Mouse (Mus musculus) MEL (cell line): Measurements from ENCODE around the gene Upk3a. TPM values are rescaled to one million over a fixed set of nuclear protein-coding genes. Genes with fewer than 3 reads are reported as not detected.

Experiments
- DNase-seq: peaks from one replicate; pipeline ENCODE4 v3.0.0; 2011; ENCODE audit warnings: low read depth, low spot score
- H3K27ac ChIP-seq: 2 replicates; pipeline ENCODE4 v1.5.1; 2012; ENCODE audit warnings: low read depth, mild to moderate bottlenecking, control low read depth, low read length, moderate library complexity; ENCODE audit not compliant: control insufficient read depth
- H3K27me3 ChIP-seq, 2 experiments: fragments of 150-350 bp in 1 of 2; sonication (generic) in 1 of 2; 2 replicates each; pipeline ENCODE4 v1.6.1; 2012; ENCODE audit warnings: low read length in 2 of 2, mild to moderate bottlenecking in 2 of 2, improper control_type of control experiment in 1 of 2, moderate library complexity in 1 of 2; ENCODE audit not compliant: insufficient read depth in 2 of 2, control insufficient read depth in 1 of 2
- H3K36me3 ChIP-seq, 2 experiments: 2 replicates each; pipeline ENCODE4 v1.6.1; 2012 to 2014; ENCODE audit warnings: low read length in 2 of 2, improper control_type of control experiment in 1 of 2, inconsistent platforms in 1 of 2, mild to moderate bottlenecking in 1 of 2; ENCODE audit not compliant: insufficient read depth in 2 of 2, control insufficient read depth in 1 of 2
- H3K4me1 ChIP-seq, 2 experiments: fragments of 150-350 bp in 1 of 2; sonication (generic) in 1 of 2; 2 replicates each; pipeline ENCODE4 v1.6.1; 2012; ENCODE audit warnings: low read length in 2 of 2, improper control_type of control experiment in 1 of 2, mild to moderate bottlenecking in 1 of 2; ENCODE audit not compliant: insufficient read depth in 2 of 2, control insufficient read depth in 1 of 2
- H3K4me3 ChIP-seq, 2 experiments: fragments of 150-350 bp in 1 of 2; sonication (generic) in 1 of 2; 2 replicates each; pipeline ENCODE4 v1.5.1; 2012; ENCODE audit warnings: low read depth in 2 of 2, low read length in 2 of 2, mild to moderate bottlenecking in 2 of 2, moderate library complexity in 2 of 2, control low read depth in 1 of 2, improper control_type of control experiment in 1 of 2; ENCODE audit not compliant: control insufficient read depth in 1 of 2, insufficient read depth in 1 of 2
- H3K79me2 ChIP-seq: 2 replicates; pipeline ENCODE4 v1.6.1; 2012; ENCODE audit warnings: mild to moderate bottlenecking, low read length, moderate library complexity; ENCODE audit not compliant: control insufficient read depth, poor library complexity, insufficient read depth
- H3K9ac ChIP-seq: 2 replicates; pipeline ENCODE4 v1.6.1; 2012; ENCODE audit warnings: low read depth, mild to moderate bottlenecking, control low read depth, low read length, moderate library complexity; ENCODE audit not compliant: control insufficient read depth, poor library complexity, severe bottlenecking
- H3K9me3 ChIP-seq: fragments of 150-350 bp; sonication (generic); replicated peaks from 2 replicates; pipeline ENCODE4 v1.6.1; 2012; ENCODE audit warnings: mild to moderate bottlenecking, low read length, improper control_type of control experiment, moderate library complexity; ENCODE audit not compliant: insufficient read depth
- E2F4 ChIP-seq: IDR thresholded peaks from 2 replicates; pipeline ENCODE4 v1.6.1; 2011; ENCODE audit warnings: low read depth, low read length, improper control_type of control experiment, borderline replicate concordance
- MAZ ChIP-seq: IDR thresholded peaks from 2 replicates; pipeline ENCODE4 v1.6.1; 2012; ENCODE audit warnings: low read depth, mild to moderate bottlenecking, inconsistent platforms, low read length, improper control_type of control experiment
- NRF1 ChIP-seq: IDR thresholded peaks from 2 replicates; pipeline ENCODE4 v1.6.1; 2014; ENCODE audit warnings: low read depth, mild to moderate bottlenecking, inconsistent platforms, low read length, improper control_type of control experiment, moderate library complexity; ENCODE audit not compliant: poor library complexity, insufficient read depth, severe bottlenecking
- SMC3 ChIP-seq: IDR thresholded peaks from 2 replicates; pipeline ENCODE4 v1.6.1; 2011; ENCODE audit warnings: low read depth, low read length, improper control_type of control experiment
- TAL1 ChIP-seq: IDR thresholded peaks from 2 replicates; pipeline ENCODE4 v1.6.1; 2012; ENCODE audit warnings: mild to moderate bottlenecking, inconsistent platforms, low read length, moderate library complexity, mixed read lengths
- TCF12 ChIP-seq: IDR thresholded peaks from 2 replicates; pipeline ENCODE4 v1.6.1; 2014; ENCODE audit warnings: low read depth, mild to moderate bottlenecking, inconsistent platforms, low read length, improper control_type of control experiment, moderate library complexity
- UBTF ChIP-seq: IDR thresholded peaks from 2 replicates; pipeline ENCODE4 v1.6.1; 2012; ENCODE audit warnings: low read depth, mild to moderate bottlenecking, inconsistent platforms, low read length, improper control_type of control experiment, moderate library complexity, borderline replicate concordance; ENCODE audit not compliant: insufficient read depth
- ZKSCAN1 ChIP-seq: IDR thresholded peaks from 2 replicates; pipeline ENCODE4 v1.6.1; 2012; ENCODE audit warnings: low read depth, mild to moderate bottlenecking, inconsistent platforms, low read length, improper control_type of control experiment, moderate library complexity
- polyA plus RNA-seq, 2 experiments: library from polyadenylated mRNA; stranded (reverse) in 1 of 2; unstranded in 1 of 2; fragments of >175 nt in 1 of 2; fragments of >200 nt in 1 of 2; gene quantifications; 2 replicates each; pipeline versions ENCODE4 v1.2.1 to v1.2.4; 2012; ENCODE audit warnings: low replicate concordance in 2 of 2, low read depth in 1 of 2; ENCODE audit not compliant: insufficient read length in 2 of 2, insufficient read depth in 1 of 2, missing spikeins in 1 of 2
- total RNA-seq: library from RNA; depleted of rRNA; stranded (reverse); fragments of 300-350 nt; gene quantifications from 2 replicates; pipeline ENCODE4 v1.2.3, GENCODE M21; 2012

Gene Upk3a
- total and polyA plus RNA-seq, 3 experiments = not detected

GRCm38 (mm10) chr15:85000984-85001982 lies 15.7 kb upstream of the Upk3a start (continued):
- no peak for TF ChIP-seq UBTF

- TF ChIP-seq UBTF = no peak
- Histone ChIP-seq H3K36me3 (no peaks in the 10 kb centered on the region), H3K27ac (no peak overlapping the region), H3K79me2 (no peaks in the 10 kb centered on the region), H3K27me3 (no peaks in the 10 kb centered on the region; a peak in 1 of 4 replicates), H3K9me3 (no peaks in the 10 kb centered on the region), H3K9ac (no peak overlapping the region), H3K4me1 (no peaks in the 10 kb centered on the region), H3K4me3 (no peak overlapping the region)
- DNase-seq = no peak
Observed at GRCm38 (mm10) chr15:85009666-85010065, 7.3 kb upstream of the Upk3a start.

GRCm38 (mm10) chr15:85011895-85012661 lies 4.9 kb upstream of the Upk3a start:
- H3K4me1 ChIP-seq = no peaks in the 10 kb centered on the region
- TF ChIP-seq NRF1 = no peak
- no peak for TF ChIP-seq E2F4
- TF ChIP-seq MAZ = no peak
- TF ChIP-seq TAL1 = no peak
- no peak for TF ChIP-seq ZKSCAN1
- no peak for TF ChIP-seq TCF12
- TF ChIP-seq, all 39 proteins: peak for 0
- H3K79me2 ChIP-seq = no peaks in the 10 kb centered on the region
- no peaks in the 10 kb centered on the region; a peak in 1 of 4 replicates for H3K27me3 ChIP-seq
- no peak overlapping the region for H3K9ac ChIP-seq
- H3K36me3 ChIP-seq = no peaks in the 10 kb centered on the region
- no peaks in the 10 kb centered on the region for H3K9me3 ChIP-seq
- H3K4me3 ChIP-seq = no peak overlapping the region
- no peak overlapping the region for H3K27ac ChIP-seq
- no peak for DNase-seq

- Histone ChIP-seq H3K4me1 (no peaks in the 10 kb centered on the region), H3K27ac (no peak overlapping the region), H3K4me3 (no peak overlapping the region), H3K9ac (no peak overlapping the region), H3K36me3 (no peaks in the 10 kb centered on the region), H3K79me2 (no peaks in the 10 kb centered on the region), H3K27me3 (no peaks in the 10 kb centered on the region; a peak in 1 of 4 replicates), H3K9me3 (no peaks in the 10 kb centered on the region)
- TF ChIP-seq SMC3 = no peak
- DNase-seq = no peak
Observed at GRCm38 (mm10) chr15:85012662-85013054, 4.3 kb upstream of the Upk3a start.
